Comparison of ENCODE assay signal across 8 mouse cellular contexts in genomic region chr3:95987386-95988110, GRCm38 (mm10). TPM values are rescaled to one million over a fixed set of nuclear protein-coding genes. Genes with fewer than 3 reads are reported as not detected.
DNase-seq lines count a peak whose midpoint lies in the region; ATAC-seq and TF ChIP-seq lines count a peak whose summit lies in the region.

No protein-coding gene starts in this region.

- H3K27me3 ChIP-seq in forebrain, embryonic 15.5 days = no peaks in the 10 kb centered on the region
- no peaks in the 10 kb centered on the region for H3K27me3 ChIP-seq in forebrain, embryonic 11.5 days (ENCODE audit: control insufficient read depth, insufficient read depth, low read length)
- H3K27me3 ChIP-seq in midbrain, postnatal 0 days (ENCODE audit: insufficient read depth, low read length) = no peaks in the 10 kb centered on the region
- H3K27me3 ChIP-seq in midbrain, embryonic 10.5 days (ENCODE audit: low read depth, poor library complexity, severe bottlenecking) = no peaks in the 10 kb centered on the region
- peaks cover 22% of the 10 kb centered on the region for H3K27me3 ChIP-seq in liver, embryonic 12.5 days (replicated peaks)
- H3K27me3 ChIP-seq in stomach, embryonic 15.5 days (replicated peaks) = no peaks in the 10 kb centered on the region

- H3K27ac ChIP-seq in forebrain, embryonic 15.5 days (replicated peaks) = peak overlapping the region; percentile 93; the same call in 1 of the 2 replicates
- H3K27ac ChIP-seq in forebrain, embryonic 11.5 days (ENCODE audit: low read depth, low read length) = no peak overlapping the region
- H3K27ac ChIP-seq in midbrain, postnatal 0 days (ENCODE audit: low read depth, low read length) = peak overlapping the region; percentile 43; the same call in 1 of the 2 replicates
- H3K27ac ChIP-seq in midbrain, embryonic 10.5 days (replicated peaks) = no peak overlapping the region
- H3K27ac ChIP-seq in liver, embryonic 12.5 days = peak overlapping the region; percentile 20
- peak overlapping the region; percentile 94 for H3K27ac ChIP-seq in stomach, embryonic 15.5 days

- no peak; the same call in 1 of the 2 replicates for TF ChIP-seq CTCF in midbrain, postnatal 0 days (IDR thresholded peaks at IDR 0.05)

- peaks cover 39% of the 10 kb centered on the region for H3K4me1 ChIP-seq in forebrain, embryonic 15.5 days
- H3K4me1 ChIP-seq in forebrain, embryonic 11.5 days (replicated peaks; ENCODE audit: control insufficient read depth, insufficient read depth, low read length) = peaks cover 25% of the 10 kb centered on the region
- peaks cover 15% of the 10 kb centered on the region for H3K4me1 ChIP-seq in midbrain, postnatal 0 days (ENCODE audit: insufficient read depth, low read length)
- peaks cover 48% of the 10 kb centered on the region for H3K4me1 ChIP-seq in midbrain, embryonic 10.5 days
- peaks cover 28% of the 10 kb centered on the region for H3K4me1 ChIP-seq in liver, embryonic 12.5 days
- H3K4me1 ChIP-seq in stomach, embryonic 15.5 days = peaks cover 27% of the 10 kb centered on the region

- H3K9ac ChIP-seq in forebrain, embryonic 15.5 days (replicated peaks) = no peak overlapping the region
- no peak overlapping the region for H3K9ac ChIP-seq in forebrain, embryonic 11.5 days (ENCODE audit: low read length)
- no peak overlapping the region for H3K9ac ChIP-seq in midbrain, postnatal 0 days (replicated peaks; ENCODE audit: low read length, poor library complexity, severe bottlenecking)
- H3K9ac ChIP-seq in liver, embryonic 12.5 days = no peak overlapping the region
- no peak overlapping the region for H3K9ac ChIP-seq in stomach, embryonic 15.5 days

- H3K9me3 ChIP-seq in forebrain, embryonic 15.5 days = no peaks in the 10 kb centered on the region
- H3K9me3 ChIP-seq in forebrain, embryonic 11.5 days (ENCODE audit: control insufficient read depth, low read length) = no peaks in the 10 kb centered on the region
- H3K9me3 ChIP-seq in midbrain, postnatal 0 days (ENCODE audit: low read length) = no peaks in the 10 kb centered on the region
- H3K9me3 ChIP-seq in midbrain, embryonic 10.5 days (replicated peaks) = 0 out of 2 replicates have a peak, but pooled peaks cover 6% of the 10 kb centered on the region
- no peaks in the 10 kb centered on the region for H3K9me3 ChIP-seq in liver, embryonic 12.5 days (replicated peaks)
- no peaks in the 10 kb centered on the region for H3K9me3 ChIP-seq in stomach, embryonic 15.5 days

- H3K4me3 ChIP-seq in forebrain, embryonic 15.5 days = no peak overlapping the region
- no peak overlapping the region for H3K4me3 ChIP-seq in forebrain, embryonic 11.5 days (ENCODE audit: low read depth, low read length)
- no peak overlapping the region for H3K4me3 ChIP-seq in midbrain, postnatal 0 days (ENCODE audit: low read depth, low read length)
- no peak overlapping the region; the same call in 1 of the 2 replicates for H3K4me3 ChIP-seq in midbrain, embryonic 10.5 days
- no peak overlapping the region for H3K4me3 ChIP-seq in liver, embryonic 12.5 days
- H3K4me3 ChIP-seq in stomach, embryonic 15.5 days (replicated peaks) = no peak overlapping the region

- DNase-seq in forebrain, embryonic 11.5 days (ENCODE audit: low spot score) = no peak
- DNase-seq in midbrain, postnatal 0 days (ENCODE audit: low spot score) = no peak
- DNase-seq in midbrain, embryonic 10.5 days (ENCODE audit: low spot score) = no peak
- DNase-seq in cerebellum, adult 8-10 months = no peak
- no peak for DNase-seq in adrenal gland, postnatal 10 days

- ATAC-seq in forebrain, embryonic 15.5 days (replicated peaks) = no peak
- ATAC-seq in forebrain, embryonic 11.5 days (replicated peaks; ENCODE audit: low FRiP score) = no peak
- ATAC-seq in midbrain, postnatal 0 days (ENCODE audit: low FRiP score) = no peak
- 0 out of 2 replicates have a peak, but pooled peaks have one; percentile 31 for ATAC-seq in liver, embryonic 12.5 days
- no peak for ATAC-seq in stomach, embryonic 15.5 days (ENCODE audit: insufficient read depth, low FRiP score, low read depth)

- peaks cover 40% of the 10 kb centered on the region for H3K36me3 ChIP-seq in forebrain, embryonic 15.5 days
- H3K36me3 ChIP-seq in forebrain, embryonic 11.5 days (ENCODE audit: control insufficient read depth, insufficient read depth, low read length) = peaks cover 22% of the 10 kb centered on the region; the same call in 1 of the 2 replicates
- H3K36me3 ChIP-seq in midbrain, postnatal 0 days (ENCODE audit: insufficient read depth, low read length) = peaks cover 37% of the 10 kb centered on the region
- H3K36me3 ChIP-seq in midbrain, embryonic 10.5 days = peaks cover 55% of the 10 kb centered on the region
- H3K36me3 ChIP-seq in liver, embryonic 12.5 days = peaks cover 32% of the 10 kb centered on the region
- H3K36me3 ChIP-seq in stomach, embryonic 15.5 days = peaks cover 20% of the 10 kb centered on the region; the same call in 1 of the 2 replicates

- WGBS in forebrain, embryonic 15.5 days = 76% methylated on average over 6 of the region's 6 CpGs
- 81% methylated on average over 6 of the region's 6 CpGs for whole genome bisulfite sequencing in forebrain, embryonic 11.5 days
- WGBS in midbrain, postnatal 0 days = 79% methylated on average over 6 of the region's 6 CpGs
- 82% methylated on average over 6 of the region's 6 CpGs for WGBS in midbrain, embryonic 10.5 days
- WGBS in liver, embryonic 12.5 days (ENCODE audit: insufficient replicate concordance) = 22% methylated on average over 6 of the region's 6 CpGs
- 65% methylated on average over 6 of the region's 6 CpGs for WGBS in stomach, embryonic 15.5 days

- no peak overlapping the region for H3K4me2 ChIP-seq in forebrain, embryonic 15.5 days (replicated peaks)
- H3K4me2 ChIP-seq in forebrain, embryonic 11.5 days (ENCODE audit: low read depth, low read length, severe bottlenecking) = no peak overlapping the region
- no peak overlapping the region for H3K4me2 ChIP-seq in midbrain, postnatal 0 days (ENCODE audit: low read depth, low read length, poor library complexity, severe bottlenecking)
- H3K4me2 ChIP-seq in liver, embryonic 12.5 days = 0 out of 2 replicates have a peak overlapping the region, but pooled peaks have one; percentile 41
- no peak overlapping the region for H3K4me2 ChIP-seq in stomach, embryonic 15.5 days

RNA-seq across cellular contexts. Expression of gene Plekho1, which starts 8.3 kb away (rescaled TPM):
- polyA plus RNA-seq in forebrain, embryonic 15.5 days (2015; fragmentation: Nextera tagmentation; extraction: Ambion mirVana) = 87.6 and 90.5 TPM in 2 replicates
- 82.5 and 85.6 TPM in 2 replicates for polyA plus RNA-seq in forebrain, embryonic 11.5 days (2014; fragmentation: Nextera tagmentation; extraction: Ambion mirVana)
- 52.5 and 62.7 TPM in 2 replicates for total RNA-seq in midbrain, postnatal 0 days (2014; rRNA removed)
- 37.3 and 41.2 TPM in 2 replicates for polyA plus RNA-seq in midbrain, postnatal 0 days (2015; fragmentation: Nextera tagmentation; extraction: Ambion mirVana)
- polyA plus RNA-seq in midbrain, embryonic 10.5 days (2016; fragmentation: Nextera tagmentation; extraction: Ambion mirVana) = 66.8 and 69.0 TPM in 2 replicates
- 9.4 and 10.4 TPM in 2 replicates for polyA plus RNA-seq in liver, embryonic 12.5 days (2016; fragmentation: Nextera tagmentation; extraction: Ambion mirVana)
- 30.9 and 33.2 TPM in 2 replicates for polyA plus RNA-seq in stomach, embryonic 15.5 days (2015; fragmentation: Nextera tagmentation; extraction: Ambion mirVana)
- total RNA-seq in adrenal gland, postnatal 10 days (2021) = 10 to 100 TPM; 34.0 to 36.7 TPM

RNA-seq across cellular contexts. Expression of gene Anp32e, which starts 58.5 kb away (rescaled TPM):
- 196 and 207 TPM in 2 replicates for polyA plus RNA-seq in forebrain, embryonic 15.5 days (2015; fragmentation: Nextera tagmentation; extraction: Ambion mirVana)
- 157 and 167 TPM in 2 replicates for polyA plus RNA-seq in forebrain, embryonic 11.5 days (2014; fragmentation: Nextera tagmentation; extraction: Ambion mirVana)
- total RNA-seq in midbrain, postnatal 0 days (2014; rRNA removed) = 24.7 and 27.5 TPM in 2 replicates
- 70.9 and 86.9 TPM in 2 replicates for polyA plus RNA-seq in midbrain, postnatal 0 days (2015; fragmentation: Nextera tagmentation; extraction: Ambion mirVana)
- 366 and 378 TPM in 2 replicates for polyA plus RNA-seq in midbrain, embryonic 10.5 days (2016; fragmentation: Nextera tagmentation; extraction: Ambion mirVana)
- 185 and 198 TPM in 2 replicates for polyA plus RNA-seq in liver, embryonic 12.5 days (2016; fragmentation: Nextera tagmentation; extraction: Ambion mirVana)
- 159 and 180 TPM in 2 replicates for polyA plus RNA-seq in stomach, embryonic 15.5 days (2015; fragmentation: Nextera tagmentation; extraction: Ambion mirVana)
- 100 to 1,000 TPM in 1 of 2 experiments, 10 to 100 TPM in 1; 89.8 to 110 TPM for total RNA-seq in adrenal gland, postnatal 10 days (2021)

Comparison
In these comparisons a context has a peak if more than half of its experiments do, and no peak if none do; other contexts are left out.
1. H3K27ac ChIP-seq: peak in forebrain, embryonic 15.5 days (single experiment), midbrain, postnatal 0 days (single experiment), liver, embryonic 12.5 days (single experiment) and stomach, embryonic 15.5 days (single experiment); none in forebrain, embryonic 11.5 days (single experiment) and midbrain, embryonic 10.5 days (single experiment).